Comparison of ENCODE assay signal across 18 mouse cellular contexts in the genomic region with DNA sequence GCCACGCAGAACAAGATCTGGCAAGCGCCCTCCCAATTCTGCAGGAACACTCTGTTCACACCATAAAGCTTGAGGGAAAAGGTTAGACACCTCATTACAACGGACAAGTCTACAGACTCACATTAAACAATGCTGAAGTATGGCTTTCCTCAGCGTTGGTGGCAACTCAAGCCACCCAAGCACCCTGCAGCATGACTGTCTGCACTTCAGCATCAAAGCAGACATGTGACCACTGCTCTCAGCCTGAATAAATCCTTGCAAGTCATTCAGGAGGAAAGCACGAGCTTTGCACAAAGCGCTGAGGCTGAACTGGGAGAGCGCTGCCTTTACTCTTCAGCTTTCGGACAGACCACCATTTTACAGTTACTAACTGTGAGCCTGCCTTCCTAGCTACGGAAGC. TPM values are rescaled to one million over a fixed set of nuclear protein-coding genes. Genes with fewer than 3 reads are reported as not detected.
A peak's percentile ranks its signal among the peaks of the same experiment; 100 is the strongest.
DNase-seq lines count a peak whose midpoint lies in the region; ATAC-seq and TF ChIP-seq lines count a peak whose summit lies in the region.
"Had no signal": no experiment of that assay in that cellular context is flagged by ENCODE, and none has a peak within 500 bp of the region (broad histone marks: within the 10 kb centered on the region; RNA-seq: fewer than 3 reads in every experiment).

No protein-coding gene starts in this region.

- DNase-seq in frontal cortex, postnatal 10 days (ENCODE audit: low spot score in 2 of 2) = no peak
- DNase-seq in brain, embryonic 14.5 days (ENCODE audit: low read depth) = peak; percentile 21
- peak; percentile 51 for DNase-seq in retina, embryonic 14.5 days (ENCODE audit: low spot score)
- no peak for DNase-seq in gastrocnemius, postnatal 10 days
- no peak for DNase-seq in right cerebral cortex, postnatal 4 days
- DNase-seq: cerebellum, adult 11-12 months; cerebellum, adult 8-10 months; cerebellum, postnatal 10 days; cerebellum, postnatal 36 days; embryo, embryonic 11 days; forebrain, postnatal 0 days; gastrocnemius, postnatal 14 days; heart, postnatal 36 days had no signal

- TF ChIP-seq CTCF in brain, embryonic 14.5 days (IDR thresholded peaks at IDR 0.05; ENCODE audit: borderline replicate concordance, extremely low read depth, insufficient read depth, insufficient read length) = no peak

- TF ChIP-seq POLR2A in brain, embryonic 14.5 days (IDR thresholded peaks at IDR 0.05; ENCODE audit: borderline replicate concordance, extremely low read depth, insufficient read depth, insufficient read length, poor library complexity, severe bottlenecking) = no peak

- ATAC-seq in frontal cortex, adult (ENCODE audit: low TSS enrichment) = peak; percentile 11; the same call in 1 of the 2 replicates
- ATAC-seq: forebrain, embryonic 13.5 days; forebrain, postnatal 0 days; hindbrain, embryonic 16.5 days; intestine, embryonic 15.5 days; Patski had no signal

RNA-seq across cellular contexts. Expression of gene Atl1, which starts 40.1 kb away (rescaled TPM):
- 47.7 and 75.7 TPM in 2 replicates for polyA plus RNA-seq in brain, embryonic 14.5 days (2012; rRNA removed)
- total RNA-seq in gastrocnemius, postnatal 10 days (2021) = 1 to 10 TPM; 4.6 to 5.2 TPM

RNA-seq across cellular contexts. Expression of gene Map4k5, which starts 40.7 kb away (rescaled TPM):
- 20.4 and 25.7 TPM in 2 replicates for polyA plus RNA-seq in brain, embryonic 14.5 days (2012; rRNA removed)
- total RNA-seq in gastrocnemius, postnatal 10 days (2021) = 10 to 100 TPM; 25.4 to 33.2 TPM

Comparison
In these comparisons a context has a peak if more than half of its experiments do, and no peak if none do; other contexts are left out.
1. DNase-seq: peak in brain, embryonic 14.5 days (single experiment) and retina, embryonic 14.5 days (single experiment); none in frontal cortex, postnatal 10 days (0 of 2), gastrocnemius, postnatal 10 days (single experiment) and right cerebral cortex, postnatal 4 days (single experiment).